Mouse (Mus musculus) thymus, postnatal 14 days (tissue): Measurements from ENCODE around the gene Camta1.
A peak's percentile ranks its signal among the peaks of the same experiment; 100 is the strongest.

ENCODE experiments used
- DNase-seq: peaks from one replicate; pipeline ENCODE4 v3.0.0; 2021

Gene Camta1

DNA sequence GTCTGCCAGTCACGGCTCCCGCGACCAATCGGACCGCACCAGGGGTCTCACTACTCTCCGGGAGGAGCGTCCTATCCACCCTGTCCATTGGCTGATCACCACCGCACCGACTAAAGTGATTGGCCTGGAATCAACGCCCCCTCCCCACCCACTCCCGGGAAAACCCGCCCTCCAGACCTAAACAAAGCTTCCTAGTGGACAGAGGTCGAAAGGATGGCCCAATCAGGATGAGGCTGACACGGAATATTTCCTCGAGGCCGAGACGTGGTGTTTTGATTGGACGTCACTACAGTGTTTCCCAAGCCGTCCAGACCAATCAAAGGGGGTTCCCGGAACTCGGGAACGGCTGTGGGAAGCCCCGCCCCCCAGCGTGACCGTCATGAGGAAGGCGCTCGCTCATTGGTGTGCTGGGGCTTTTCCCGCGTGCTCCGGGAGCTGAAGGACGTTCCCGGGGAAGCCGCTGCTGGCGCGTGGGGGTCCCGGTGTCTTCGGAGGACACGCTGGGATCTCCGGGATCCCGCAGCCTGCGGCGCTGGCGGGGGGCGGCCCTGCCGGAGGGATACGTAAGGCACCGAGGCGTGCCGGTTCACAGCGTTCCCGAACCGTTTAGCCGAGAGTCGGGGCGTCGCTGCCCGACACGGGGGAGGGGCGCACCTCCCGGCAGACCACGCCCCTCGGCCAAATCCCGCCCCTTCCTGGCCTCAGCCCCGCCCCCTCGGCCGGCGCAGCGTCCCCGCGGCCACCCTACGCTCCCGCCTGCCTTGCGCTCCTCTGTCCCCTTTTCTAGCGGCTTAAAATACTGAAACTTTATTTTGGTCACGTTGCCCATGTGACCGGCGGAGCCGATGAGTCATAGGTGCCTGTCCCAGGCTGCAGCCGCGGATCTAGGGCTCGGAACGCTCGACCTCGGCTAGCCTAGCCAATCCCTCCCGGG, at the start of gene Camta1:
Gene Camta1 (minus strand): TSS at position 71 of the 934 bp plus-strand sequence.
- peak; percentile 99 for DNase-seq

- no peak for DNase-seq
Measured at GRCm38 (mm10) chr4:151908809-151909208, 47.1 kb upstream of the Camta1 start.

DNA sequence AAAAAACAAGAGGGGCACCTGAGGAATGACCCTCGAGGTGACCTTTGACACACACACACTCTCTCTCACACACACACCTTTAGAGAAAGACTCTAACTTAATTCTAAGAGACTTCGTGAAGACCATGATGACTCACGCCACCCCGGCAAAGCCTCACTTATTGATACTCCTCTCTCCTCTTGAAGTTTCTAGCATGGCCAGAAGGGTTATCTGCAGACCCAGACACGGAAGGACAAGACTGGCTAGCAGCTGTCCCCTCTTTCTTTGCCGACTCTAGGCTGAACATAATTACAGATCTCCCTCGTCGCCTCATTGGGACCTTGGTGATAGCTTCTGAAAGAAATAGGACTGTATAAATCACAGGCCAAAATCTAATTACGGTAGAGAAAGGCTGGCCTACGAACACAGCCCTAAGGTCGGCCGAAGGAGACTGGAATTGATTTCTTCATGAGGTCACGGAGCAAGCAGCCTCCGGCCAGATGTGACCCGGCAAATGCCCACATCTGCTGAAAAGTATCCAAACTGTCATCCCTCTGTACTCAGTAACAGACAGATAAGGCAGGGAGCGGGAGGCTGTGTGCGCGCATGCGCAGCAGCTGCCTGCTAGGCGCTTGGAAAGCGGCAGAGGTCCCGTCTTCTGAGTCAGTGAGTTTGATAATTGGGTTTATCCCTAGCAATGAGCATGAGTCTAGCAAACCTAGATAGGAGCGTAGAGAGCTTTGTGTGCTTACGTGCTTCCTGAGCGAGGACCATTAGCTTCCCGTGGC, 46.1 kb upstream of the Camta1 start:
- no peak for DNase-seq

- no peak for DNase-seq
Measured at GRCm38 (mm10) chr4:151905621-151906020, 43.9 kb upstream of the Camta1 start.

- no peak for DNase-seq
Measured at GRCm38 (mm10) chr4:151904098-151904497, 42.4 kb upstream of the Camta1 start.

DNA sequence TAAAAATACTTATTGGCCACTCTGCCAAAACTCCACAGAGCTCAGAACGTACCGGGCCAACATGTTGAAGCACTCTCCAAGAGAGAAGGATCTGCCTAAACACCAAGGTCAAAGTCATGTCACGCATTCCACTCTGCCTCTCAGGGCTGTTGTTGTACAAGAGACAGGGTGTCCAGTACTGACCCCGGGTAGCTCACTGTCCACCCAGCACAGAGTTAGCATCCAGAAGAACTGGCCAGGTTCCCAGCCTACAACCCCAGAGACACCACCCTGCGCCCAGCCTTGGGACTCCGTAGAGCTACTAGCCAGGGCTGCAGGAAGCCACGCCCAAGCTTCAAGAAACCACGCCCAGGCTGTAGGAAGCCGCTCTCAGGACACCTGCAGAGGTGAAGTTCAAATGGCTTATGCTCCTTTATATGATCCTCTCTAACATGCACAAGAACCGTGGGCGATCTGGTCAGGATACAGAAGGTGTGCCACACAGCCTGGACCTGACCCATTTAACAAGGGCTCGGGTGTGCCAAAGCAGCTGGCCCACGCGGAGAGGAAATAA, 41.1 kb upstream of the Camta1 start:
- peak; percentile 6 for DNase-seq

DNA sequence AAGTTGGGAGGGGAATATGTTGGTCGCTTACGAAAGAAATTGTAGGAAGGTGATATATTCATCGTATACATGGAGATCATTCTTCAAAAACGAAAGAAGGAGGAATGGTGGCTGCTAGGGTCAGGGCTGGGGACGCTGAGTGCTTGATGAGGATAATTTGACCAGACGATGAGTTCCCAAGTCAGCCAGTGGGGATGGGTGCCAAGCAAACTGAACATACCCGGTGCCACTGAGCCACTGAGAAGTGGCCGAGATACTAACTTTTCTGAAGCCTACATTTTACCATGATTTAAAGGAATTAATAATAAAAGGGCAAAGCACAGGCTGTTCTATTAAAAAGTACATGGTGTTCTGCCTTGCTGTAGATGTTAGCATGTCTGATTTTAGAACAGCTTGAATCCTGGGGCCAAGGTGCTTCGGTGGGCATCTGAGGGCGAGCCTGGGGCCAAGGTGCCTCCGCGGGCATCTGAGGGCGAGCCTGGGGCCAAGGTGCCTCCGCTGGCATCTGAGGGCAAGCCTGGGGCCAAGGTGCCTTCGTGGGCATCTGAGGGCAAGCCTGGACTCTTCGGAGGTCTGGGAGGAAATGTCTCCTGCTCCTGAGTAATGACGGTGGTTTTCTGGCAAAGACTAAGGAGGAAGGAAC, 40.5 kb upstream of the Camta1 start:
- no peak for DNase-seq

DNA sequence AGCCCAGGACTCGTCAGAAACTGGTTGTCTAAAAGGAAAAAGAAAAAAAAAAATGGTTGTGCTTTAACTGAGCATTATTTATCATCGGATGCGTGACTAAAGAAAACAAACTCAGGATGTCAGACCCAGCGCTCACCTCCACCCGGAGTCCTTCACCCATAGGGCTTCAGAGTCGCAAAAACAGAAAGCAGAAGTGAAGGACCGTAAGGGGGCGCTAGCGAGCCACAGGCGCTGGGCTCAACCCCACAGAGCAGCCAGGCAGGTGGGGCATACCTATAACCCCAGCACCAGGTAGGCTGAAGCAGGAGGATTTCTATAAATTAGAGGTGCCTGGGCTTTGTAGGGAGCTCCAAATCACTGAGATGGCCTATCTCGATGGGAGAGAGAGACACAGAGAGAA, 39.7 kb upstream of the Camta1 start:
- no peak for DNase-seq

DNA sequence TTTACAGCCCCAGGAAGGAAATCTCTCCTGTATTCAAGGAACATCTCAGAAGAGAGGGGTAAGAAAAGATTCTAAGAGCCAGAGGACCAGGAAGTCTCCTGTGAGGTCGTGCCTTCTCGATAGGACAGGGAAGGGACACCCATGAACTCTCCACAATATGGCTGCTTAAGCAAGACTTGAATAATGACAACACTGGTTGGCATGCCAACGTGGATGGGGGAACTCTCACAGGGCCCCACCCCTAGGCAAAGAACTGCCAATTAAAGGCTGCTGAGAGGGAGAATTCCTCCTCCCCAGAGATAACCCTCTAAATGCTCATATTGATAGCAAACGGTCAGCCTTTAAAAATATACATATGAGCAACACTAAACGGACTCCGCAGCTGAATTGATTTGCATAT, 39.1 kb upstream of the Camta1 start:
- DNase-seq: no peak

DNA sequence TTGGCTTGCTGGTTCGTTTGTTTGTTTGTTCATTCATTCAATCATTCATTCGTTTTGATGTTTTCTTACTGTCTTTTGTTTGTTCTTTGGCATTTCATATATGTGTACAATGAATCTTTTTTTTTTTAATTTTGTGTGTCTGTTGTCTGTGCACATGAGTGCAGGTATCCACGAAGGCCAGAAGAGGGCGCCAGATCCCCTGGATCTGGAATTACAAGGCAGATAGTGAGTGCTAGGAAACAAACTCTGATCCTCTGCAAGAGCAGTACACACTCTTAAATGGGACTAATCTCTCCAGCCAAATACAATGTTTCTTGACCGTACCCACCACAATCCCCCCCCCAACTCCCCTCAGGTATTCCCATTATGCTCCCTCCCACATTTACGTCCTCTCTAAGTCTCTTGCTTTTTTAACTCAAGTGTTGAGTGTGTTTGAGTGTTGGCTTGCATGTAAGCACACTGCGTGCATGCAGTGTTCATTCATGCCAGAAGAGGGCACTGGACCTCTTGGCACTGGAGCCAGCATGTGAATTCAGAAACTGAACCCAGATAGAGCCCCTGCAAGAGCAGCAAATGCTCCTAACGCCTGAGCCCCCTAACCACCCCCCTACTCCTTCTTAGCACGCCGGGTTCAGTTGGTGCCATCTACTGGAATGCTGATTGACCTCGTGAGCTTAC, 38.2 kb upstream of the Camta1 start:
- DNase-seq: no peak

DNA sequence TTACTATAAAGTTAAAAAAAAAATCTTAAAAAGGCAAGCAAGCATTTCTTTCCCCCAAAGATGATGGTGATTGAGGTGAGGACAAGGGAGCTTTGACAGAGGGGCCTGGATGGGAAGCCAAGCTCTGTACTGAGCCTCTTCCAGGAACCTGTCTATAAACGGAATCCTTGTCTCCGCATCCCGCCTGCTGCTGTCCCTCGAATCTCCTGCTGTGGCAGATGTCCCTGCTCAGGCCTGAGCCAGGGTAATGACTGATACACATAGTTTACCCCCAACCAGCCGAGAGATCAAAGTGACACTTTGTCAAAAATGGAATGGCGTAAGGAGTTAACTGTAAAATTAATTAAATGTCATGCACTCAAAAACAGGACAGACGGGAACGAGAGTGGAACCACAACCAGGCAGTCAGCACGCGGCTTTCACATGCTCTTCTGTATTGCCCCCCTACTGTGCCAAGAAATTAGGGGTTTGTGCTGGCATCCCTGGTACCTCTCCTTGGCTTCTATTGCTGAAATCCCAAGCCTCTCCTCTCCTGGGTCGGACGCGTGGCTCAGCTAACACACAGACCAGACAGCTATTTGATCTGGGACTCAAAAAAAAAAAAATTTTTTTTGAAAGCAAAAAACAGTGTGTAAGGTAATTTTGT, 37.0 kb upstream of the Camta1 start:
- no peak for DNase-seq

DNA sequence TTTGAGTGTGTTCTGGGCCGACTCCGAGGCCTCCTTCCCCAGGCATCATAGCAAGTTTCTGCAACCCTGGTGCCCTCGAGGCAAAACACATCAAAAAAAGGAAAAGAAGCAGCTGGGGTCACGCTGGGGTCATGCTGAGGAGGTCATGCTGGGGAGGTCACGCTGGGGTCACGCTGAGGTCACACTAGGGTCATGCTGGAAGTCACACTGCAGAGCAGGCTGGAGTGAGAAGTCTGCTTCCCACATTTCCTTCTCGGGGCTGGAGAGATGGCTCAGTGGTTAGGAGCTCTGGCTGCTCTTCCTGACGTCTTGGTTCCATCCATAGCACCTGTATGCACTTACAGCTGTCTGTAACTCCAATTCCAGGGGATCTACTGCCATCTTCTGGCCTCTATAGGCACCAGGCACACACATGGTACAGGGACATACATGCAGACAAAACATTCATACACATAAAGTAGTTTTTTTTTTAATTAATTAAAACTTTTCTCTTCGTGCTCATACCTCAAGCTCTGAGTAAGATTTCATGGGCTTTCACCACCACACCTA, 35.5 kb upstream of the Camta1 start:
- no peak for DNase-seq

GRCm38 (mm10) chr4:151895624-151896023, 33.9 kb upstream of the Camta1 start:
- no peak for DNase-seq

DNA sequence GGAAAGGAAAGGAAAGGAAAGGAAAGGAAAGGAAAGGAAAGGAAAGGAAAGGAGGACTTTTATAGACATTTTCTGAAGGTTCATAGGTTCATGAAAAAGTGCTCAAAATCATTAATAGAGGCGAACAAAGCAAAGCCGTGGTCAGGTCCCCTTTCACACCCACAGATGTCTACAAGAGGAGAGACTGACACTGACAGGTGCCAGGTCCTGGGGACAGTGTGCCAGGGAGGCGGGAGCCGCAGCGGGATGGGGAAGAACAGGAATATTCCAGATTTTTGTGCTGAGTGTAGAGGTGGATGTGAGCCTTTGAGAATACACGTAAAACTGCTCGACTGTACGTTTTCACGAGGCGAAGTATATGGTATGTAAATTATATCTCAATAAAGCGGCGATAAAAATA, 33.2 kb upstream of the Camta1 start:
- no peak for DNase-seq

DNA sequence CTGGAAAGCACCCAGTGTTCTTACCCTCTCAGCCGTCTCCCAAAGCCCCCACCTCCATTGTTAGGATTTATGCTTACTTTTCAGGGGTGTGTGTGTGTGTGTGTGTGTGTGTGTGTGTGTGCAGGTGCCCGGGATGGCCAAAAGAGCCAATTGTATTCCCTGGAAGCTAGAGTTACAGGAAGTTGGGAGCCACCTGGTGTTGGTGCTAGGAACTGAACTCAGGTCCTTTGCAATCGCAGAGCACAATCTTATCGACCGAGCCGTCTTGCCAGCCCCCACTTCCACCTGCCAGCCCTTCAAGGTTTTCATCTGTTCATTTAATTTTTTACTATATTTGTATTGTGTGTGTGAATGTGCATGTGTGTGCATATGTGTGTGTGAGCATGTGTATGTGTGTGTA, 31.6 kb upstream of the Camta1 start:
- no peak for DNase-seq

GRCm38 (mm10) chr4:151881590-151881989, 19.9 kb upstream of the Camta1 start:
- DNase-seq: no peak

DNA sequence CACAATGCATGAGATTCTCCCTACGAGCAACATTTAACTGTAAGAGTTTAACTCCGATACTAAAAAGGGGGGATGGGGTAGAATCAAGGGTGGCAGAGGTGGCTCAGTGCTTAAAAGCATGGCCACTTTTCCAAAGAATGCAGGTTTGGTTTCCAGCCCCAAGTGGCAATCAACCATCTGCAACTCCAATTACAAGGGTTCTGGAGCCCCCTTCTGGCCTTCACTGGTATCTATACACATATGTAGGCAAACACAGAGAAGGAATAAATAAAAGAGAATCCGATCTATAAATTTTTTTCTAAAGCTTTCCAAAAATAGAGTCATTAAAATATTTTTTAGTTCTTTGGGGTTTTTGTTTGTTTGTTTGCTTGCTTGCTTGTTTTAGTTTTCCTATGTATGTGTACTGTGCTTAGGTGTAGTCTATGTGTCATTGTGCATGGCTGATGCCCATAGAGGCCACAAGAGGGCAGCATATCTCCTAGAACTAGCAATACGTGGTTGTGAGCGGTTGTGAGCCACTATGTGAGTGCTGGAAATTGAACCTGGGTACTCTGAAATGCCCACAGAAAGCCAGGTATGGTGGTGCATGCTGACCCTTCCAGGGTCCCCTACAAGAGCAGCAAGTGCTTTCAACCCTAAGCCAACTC, 18.5 kb upstream of the Camta1 start:
- no peak for DNase-seq

GRCm38 (mm10) chr4:151876400-151876799, 14.7 kb upstream of the Camta1 start:
- no peak for DNase-seq

DNA sequence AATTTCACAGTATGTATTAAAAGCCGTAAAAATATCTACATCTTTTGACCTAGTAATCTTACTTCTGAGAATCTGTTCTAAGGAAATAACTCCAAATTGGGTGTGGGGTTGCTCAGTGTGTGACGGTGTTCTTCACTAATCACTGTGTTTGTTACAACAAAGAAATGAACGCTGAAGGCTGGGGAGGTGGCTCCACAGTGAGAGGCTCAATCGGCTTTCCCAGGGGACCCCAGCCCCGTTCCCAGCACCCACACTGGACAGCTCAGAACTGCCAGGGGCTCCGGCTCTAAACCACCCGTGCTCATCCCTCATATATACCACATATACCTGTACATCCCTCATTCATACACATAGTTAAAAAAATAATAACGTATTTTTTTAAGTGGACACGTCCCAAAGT, 1.8 kb upstream of the Camta1 start:
- DNase-seq: peak; percentile 9

DNA sequence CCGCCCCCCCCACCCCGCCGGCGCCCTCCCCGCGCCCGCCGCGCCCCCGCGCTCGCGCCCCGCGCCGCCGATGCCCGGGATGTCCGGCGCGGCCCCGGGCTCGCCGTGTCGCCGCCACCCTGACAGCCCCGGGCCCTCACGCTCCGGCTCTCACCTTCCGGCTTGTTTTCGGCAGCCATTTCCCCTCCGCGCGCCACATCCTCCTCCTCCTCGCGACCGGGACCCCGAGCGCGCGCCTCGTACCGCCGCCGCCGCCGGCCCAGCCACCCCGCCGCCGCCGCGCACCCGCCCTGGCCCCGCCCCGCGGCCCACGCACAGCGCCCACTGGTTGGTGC, 238 bp downstream of the Camta1 start:
- DNase-seq: no peak
